In the genomic region with DNA sequence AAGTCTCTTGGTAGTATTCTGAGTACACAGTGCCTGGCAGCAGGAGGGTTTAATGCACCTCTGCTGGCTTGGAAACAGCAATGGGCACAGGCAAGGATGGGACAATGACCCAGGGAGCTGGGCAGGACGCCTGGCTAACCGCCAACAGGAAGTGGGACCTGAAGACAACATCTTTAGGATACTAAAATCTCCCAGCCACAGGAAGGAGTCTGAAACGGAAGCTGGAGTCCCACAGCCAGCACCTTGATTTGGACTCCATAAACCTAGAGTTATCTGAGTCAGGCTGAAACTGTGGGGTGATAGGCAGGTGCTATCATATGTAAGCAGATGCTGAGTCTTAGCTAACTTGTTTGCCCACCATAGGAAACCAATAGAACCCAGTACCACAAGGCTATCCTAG, we compare ENCODE assay signal across 31 mouse cellular contexts. TPM values are rescaled to one million over a fixed set of nuclear protein-coding genes. Genes with fewer than 3 reads are reported as not detected.
DNase-seq lines count a peak whose midpoint lies in the region; ATAC-seq and TF ChIP-seq lines count a peak whose summit lies in the region.
"Had no signal": no experiment of that assay in that cellular context is flagged by ENCODE, and none has a peak within 500 bp of the region (broad histone marks: within the 10 kb centered on the region; RNA-seq: fewer than 3 reads in every experiment).

No protein-coding gene starts in this region.

- peak; percentile 48 for DNase-seq in kidney, postnatal 10 days
- no peak for DNase-seq in kidney, adult 8-10 months
- peak; percentile 28 to 44 for DNase-seq in lung, postnatal 4 days
- DNase-seq in lung, postnatal 25 days (ENCODE audit: low spot score): no peak
- no peak for DNase-seq in layer of hippocampus, adult 11-12 months (ENCODE audit: low spot score)
- no peak for DNase-seq in layer of hippocampus, postnatal 14 days (ENCODE audit: low spot score in 2 of 2)
- DNase-seq: adrenal gland, adult 2 months; cerebellum, adult 2 months; cerebellum, postnatal 25 days; gastrocnemius, postnatal 25 days; heart, adult 2 months; heart, postnatal 36 days; layer of hippocampus, adult 9-11 months; liver; midbrain, embryonic 14.5 days; retina, postnatal 1 day; right cerebral cortex, postnatal 14 days; thymus, adult 18-20 months; thymus, postnatal 36 days had no signal

- H3K36me3 ChIP-seq in small intestine, adult 2 months (ENCODE audit: control insufficient read depth, insufficient read depth, low read length): no peaks in the 10 kb centered on the region
- H3K36me3 ChIP-seq: embryonic facial prominence, embryonic 12.5 days; hindbrain, embryonic 13.5 days; kidney, embryonic 15.5 days; neural tube, embryonic 15.5 days had no signal

- no peak overlapping the region for H3K4me3 ChIP-seq in small intestine, adult 2 months (ENCODE audit: low read depth, low read length)
- H3K4me3 ChIP-seq: embryonic facial prominence, embryonic 12.5 days; heart, adult 2 months; hindbrain, embryonic 13.5 days; kidney, embryonic 15.5 days; megakaryocyte, embryonic 14.5 days; neural tube, embryonic 15.5 days had no signal

- 31% methylated on average over 3 of the region's 3 CpGs for WGBS in small intestine, adult 2 months

- peak; percentile 20; the same call in 1 of the 2 replicates for ATAC-seq in granulocyte monocyte progenitor cell, adult 5-6 weeks (replicated peaks; ENCODE audit: poor library complexity, severe bottlenecking)
- ATAC-seq: activated CD4-positive, CD25-positive, alpha-beta regulatory T cell, adult 4 months; CD4-positive, CD25-positive, alpha-beta regulatory T cell, adult 4 months; forebrain, embryonic 14.5 days; intestine, postnatal 0 days had no signal

- TF ChIP-seq POLR2A in small intestine, adult 2 months (IDR thresholded peaks at IDR 0.05; ENCODE audit: low read depth, low read length): no peak

- peaks cover 22% of the 10 kb centered on the region; the same call in 1 of the 2 replicates for H3K4me1 ChIP-seq in small intestine, adult 2 months (ENCODE audit: control insufficient read depth, insufficient read depth, insufficient read length, low read length)
- H3K4me1 ChIP-seq: embryonic facial prominence, embryonic 12.5 days; neural tube, embryonic 15.5 days had no signal

- peak overlapping the region; percentile 70 for H3K27ac ChIP-seq in small intestine, adult 2 months (ENCODE audit: insufficient read depth, low read depth, low read length)
- H3K27ac ChIP-seq: embryonic facial prominence, embryonic 12.5 days; heart, adult 2 months; hindbrain, embryonic 13.5 days; kidney, embryonic 15.5 days; liver, embryonic 14.5 days; neural tube, embryonic 15.5 days had no signal

- no peak for TF ChIP-seq CTCF in small intestine, adult 2 months (IDR thresholded peaks at IDR 0.05; ENCODE audit: extremely low read depth, insufficient read length, insufficient replicate concordance, low read depth, low read length)

- H3K27me3 ChIP-seq in small intestine, adult 2 months (ENCODE audit: control insufficient read depth, insufficient read depth, low read length): no peaks in the 10 kb centered on the region
- H3K27me3 ChIP-seq: embryonic facial prominence, embryonic 12.5 days; hindbrain, embryonic 13.5 days; kidney, embryonic 15.5 days; neural tube, embryonic 15.5 days had no signal

RNA-seq across cellular contexts. Expression of a gene that starts 7.1 kb away (rescaled TPM):
- total RNA-seq in granulocyte monocyte progenitor cell, adult 5-6 weeks (2014; fragmentation: Nextera tagmentation): 4.7 and 5.0 TPM in 2 replicates
- 6.2 TPM in 2 replicates for total RNA-seq in granulocyte monocyte progenitor cell, adult 5-6 weeks (2017)
- 6.4 and 17.5 TPM in 2 replicates for polyA plus RNA-seq in small intestine, adult 2 months (2012; rRNA removed)
- total RNA-seq in layer of hippocampus, postnatal 14 days (2021): 10 to 100 TPM; 51.1 to 54.5 TPM

Comparison
In these comparisons a context has a peak if more than half of its experiments do, and no peak if none do; other contexts are left out.
1. DNase-seq: peak in kidney, postnatal 10 days (single experiment) and lung, postnatal 4 days (2 of 2); none in kidney, adult 8-10 months (0 of 2), lung, postnatal 25 days (single experiment), layer of hippocampus, adult 11-12 months (single experiment) and layer of hippocampus, postnatal 14 days (0 of 2).
2. RNA of a gene that starts 7.1 kb away (total RNA-seq): 51.1 to 54.5 TPM in layer of hippocampus, postnatal 14 days; 4.7 to 6.2 TPM in granulocyte monocyte progenitor cell, adult 5-6 weeks; every median in the first group is over 4 times any median in the second.